Mouse (Mus musculus): ENCODE data around the gene Crip1. TPM values are rescaled to one million over a fixed set of nuclear protein-coding genes. Genes with fewer than 3 reads are reported as not detected.
A peak's percentile ranks its signal among the peaks of the same experiment; 100 is the strongest.

Gene Crip1
- polyA plus RNA-seq, 1 experiment from 2014 or later: 74.9 TPM

- WGBS: 87% methylated on average over 4 of the region's 4 CpGs
Measured at GRCm38 (mm10) chr12:113107431-113108124, 38.5 kb upstream of the Crip1 start.

GRCm38 (mm10) chr12:113108528-113109283 lies 37.4 kb upstream of the Crip1 start:
- Histone ChIP-seq H3K27ac (replicated peaks) (no peak overlapping the region), H3K9me3 (no peaks in the 10 kb centered on the region), H3K4me2 (no peak overlapping the region), H3K27me3 (no peaks in the 10 kb centered on the region), H3K4me1 (replicated peaks) (peaks cover 45% of the 10 kb centered on the region), H3K4me3 (no peak overlapping the region), H3K36me3 (peaks cover 17% of the 10 kb centered on the region), H3K9ac (no peak overlapping the region)
- WGBS: 87% methylated on average over 17 of the region's 17 CpGs
- ATAC-seq (ENCODE audit: low read depth): no peak

More at GRCm38 (mm10) chr12:113107431-113108124, 38.5 kb upstream of the Crip1 start:
- ATAC-seq (ENCODE audit: low read depth): no peak
- Histone ChIP-seq H3K27ac (replicated peaks) (no peak overlapping the region), H3K9ac (no peak overlapping the region), H3K4me2 (no peak overlapping the region), H3K27me3 (no peaks in the 10 kb centered on the region), H3K4me3 (no peak overlapping the region), H3K36me3 (peaks cover 6% of the 10 kb centered on the region; the same call in 1 of the 2 replicates), H3K4me1 (replicated peaks) (peaks cover 57% of the 10 kb centered on the region), H3K9me3 (no peaks in the 10 kb centered on the region)

- ATAC-seq (ENCODE audit: low read depth): no peak
Measured at GRCm38 (mm10) chr12:113109801-113110200, 36.3 kb upstream of the Crip1 start.

GRCm38 (mm10) chr12:113114141-113114540 lies 32.0 kb upstream of the Crip1 start:
- no peak for ATAC-seq (ENCODE audit: low read depth)
- peaks cover 62% of the 10 kb centered on the region for H3K36me3 ChIP-seq
- no peak overlapping the region for H3K4me2 ChIP-seq
- H3K9ac ChIP-seq: no peak overlapping the region
- H3K9me3 ChIP-seq: no peaks in the 10 kb centered on the region
- no peak overlapping the region for H3K27ac ChIP-seq (replicated peaks)
- no peaks in the 10 kb centered on the region for H3K27me3 ChIP-seq
- no peak overlapping the region for H3K4me3 ChIP-seq
- 93% methylated on average over 4 of the region's 4 CpGs for WGBS
- H3K4me1 ChIP-seq (replicated peaks): peaks cover 20% of the 10 kb centered on the region

More at GRCm38 (mm10) chr12:113109801-113110200, 36.3 kb upstream of the Crip1 start:
- peaks cover 41% of the 10 kb centered on the region for H3K4me1 ChIP-seq (replicated peaks)
- peaks cover 28% of the 10 kb centered on the region for H3K36me3 ChIP-seq
- no peak overlapping the region for H3K4me2 ChIP-seq
- 0 out of 2 replicates have a peak overlapping the region, but pooled peaks have one; percentile 5 for H3K9ac ChIP-seq
- no peaks in the 10 kb centered on the region for H3K27me3 ChIP-seq
- 87% methylated on average over 10 of the region's 10 CpGs for WGBS
- no peak overlapping the region for H3K27ac ChIP-seq (replicated peaks)
- H3K4me3 ChIP-seq: no peak overlapping the region
- no peaks in the 10 kb centered on the region for H3K9me3 ChIP-seq

GRCm38 (mm10) chr12:113114856-113115538 lies 31.1 kb upstream of the Crip1 start:
- no peak overlapping the region for H3K4me3 ChIP-seq
- H3K9ac ChIP-seq: no peak overlapping the region
- peaks cover 63% of the 10 kb centered on the region for H3K36me3 ChIP-seq
- no peaks in the 10 kb centered on the region for H3K27me3 ChIP-seq
- no peak overlapping the region for H3K27ac ChIP-seq (replicated peaks)
- no peaks in the 10 kb centered on the region for H3K9me3 ChIP-seq
- WGBS: 88% methylated on average over 16 of the region's 16 CpGs
- peaks cover 12% of the 10 kb centered on the region; the same call in 1 of the 2 replicates for H3K4me1 ChIP-seq (replicated peaks)
- no peak for ATAC-seq (ENCODE audit: low read depth)
- no peak overlapping the region for H3K4me2 ChIP-seq

GRCm38 (mm10) chr12:113119516-113120410 lies 26.4 kb upstream of the Crip1 start:
- no peaks in the 10 kb centered on the region for H3K4me1 ChIP-seq (replicated peaks)
- WGBS: 87% methylated on average over 20 of the region's 20 CpGs
- no peak overlapping the region for H3K27ac ChIP-seq (replicated peaks)
- no peak overlapping the region for H3K9ac ChIP-seq
- H3K36me3 ChIP-seq: peaks cover 84% of the 10 kb centered on the region
- ATAC-seq (ENCODE audit: low read depth): peak; percentile 76
- no peaks in the 10 kb centered on the region for H3K9me3 ChIP-seq
- no peak overlapping the region for H3K4me2 ChIP-seq
- H3K27me3 ChIP-seq: no peaks in the 10 kb centered on the region
- H3K4me3 ChIP-seq: no peak overlapping the region

GRCm38 (mm10) chr12:113124726-113125125 lies 21.4 kb upstream of the Crip1 start:
- 90% methylated on average over 6 of the region's 6 CpGs for WGBS
- H3K9ac ChIP-seq: no peak overlapping the region
- no peak overlapping the region for H3K4me3 ChIP-seq
- H3K36me3 ChIP-seq: peaks cover 98% of the 10 kb centered on the region
- H3K4me2 ChIP-seq: no peak overlapping the region
- no peaks in the 10 kb centered on the region for H3K9me3 ChIP-seq
- H3K27me3 ChIP-seq: no peaks in the 10 kb centered on the region
- no peak for ATAC-seq (ENCODE audit: low read depth)
- H3K4me1 ChIP-seq (replicated peaks): no peaks in the 10 kb centered on the region
- H3K27ac ChIP-seq (replicated peaks): no peak overlapping the region

GRCm38 (mm10) chr12:113130732-113131131 lies 15.4 kb upstream of the Crip1 start:
- Histone ChIP-seq H3K9me3 (no peaks in the 10 kb centered on the region), H3K9ac (no peak overlapping the region), H3K36me3 (peaks cover 100% of the 10 kb centered on the region), H3K4me2 (no peak overlapping the region), H3K4me3 (no peak overlapping the region), H3K27ac (replicated peaks) (no peak overlapping the region), H3K4me1 (replicated peaks) (no peaks in the 10 kb centered on the region), H3K27me3 (no peaks in the 10 kb centered on the region)
- no peak for ATAC-seq (ENCODE audit: low read depth)
- WGBS: 97% methylated on average over 8 of the region's 8 CpGs

- Histone ChIP-seq H3K9me3 (no peaks in the 10 kb centered on the region), H3K27ac (replicated peaks) (no peak overlapping the region), H3K4me2 (no peak overlapping the region), H3K36me3 (peaks cover 100% of the 10 kb centered on the region), H3K27me3 (no peaks in the 10 kb centered on the region), H3K4me1 (replicated peaks) (no peaks in the 10 kb centered on the region), H3K4me3 (no peak overlapping the region), H3K9ac (no peak overlapping the region)
- ATAC-seq (ENCODE audit: low read depth): no peak
- 96% methylated on average over 14 of the region's 14 CpGs for WGBS
Measured at GRCm38 (mm10) chr12:113131601-113132000, 14.5 kb upstream of the Crip1 start.

GRCm38 (mm10) chr12:113132567-113132966 lies 13.5 kb upstream of the Crip1 start:
- no peaks in the 10 kb centered on the region for H3K9me3 ChIP-seq
- no peak overlapping the region for H3K4me2 ChIP-seq
- H3K27me3 ChIP-seq: no peaks in the 10 kb centered on the region
- H3K9ac ChIP-seq: no peak overlapping the region
- H3K4me1 ChIP-seq (replicated peaks): no peaks in the 10 kb centered on the region
- no peak overlapping the region for H3K27ac ChIP-seq (replicated peaks)
- peaks cover 100% of the 10 kb centered on the region for H3K36me3 ChIP-seq
- ATAC-seq (ENCODE audit: low read depth): no peak
- H3K4me3 ChIP-seq: no peak overlapping the region
- 83% methylated on average over 2 of the region's 2 CpGs for WGBS

- Histone ChIP-seq H3K4me3 (no peak overlapping the region), H3K27ac (replicated peaks) (no peak overlapping the region), H3K36me3 (peaks cover 99% of the 10 kb centered on the region), H3K27me3 (no peaks in the 10 kb centered on the region), H3K4me1 (replicated peaks) (peaks cover 1% of the 10 kb centered on the region), H3K4me2 (no peak overlapping the region), H3K9ac (no peak overlapping the region), H3K9me3 (no peaks in the 10 kb centered on the region)
- 93% methylated on average over 9 of the region's 9 CpGs for WGBS
- no peak for ATAC-seq (ENCODE audit: low read depth)
Measured at GRCm38 (mm10) chr12:113133260-113133659, 12.9 kb upstream of the Crip1 start.

All from neural tube, embryonic 13.5 days (tissue).